Mouse (Mus musculus): ENCODE measurements around the gene Gadd45a. TPM values are rescaled to one million over a fixed set of nuclear protein-coding genes. Genes with fewer than 3 reads are reported as not detected.

Gene Gadd45a
- total RNA-seq, 1 experiment from 2014 or later: 179 TPM

DNA sequence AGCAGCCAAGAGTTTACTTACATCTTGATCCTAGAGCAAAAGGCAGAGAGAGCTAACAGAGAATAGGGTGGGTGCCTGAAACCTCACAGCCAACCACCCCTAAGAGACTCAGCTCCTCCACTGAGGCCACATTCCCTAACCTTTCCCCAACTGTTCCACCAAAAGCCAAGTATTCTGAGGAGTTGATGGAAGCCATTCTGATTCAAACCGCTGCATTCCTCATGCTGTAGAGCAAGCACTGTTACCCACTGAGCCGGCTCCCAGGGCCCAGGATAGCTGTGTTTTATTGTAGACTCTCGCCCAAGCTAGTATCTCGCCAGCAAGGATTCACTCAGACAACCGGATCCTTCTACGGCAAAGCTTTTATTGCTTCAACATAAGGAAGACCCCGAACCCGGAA, 42.3 kb downstream of the Gadd45a start:
- ATAC-seq (ENCODE audit: extremely low read depth, insufficient number of reproducible peaks, low FRiP score, poor library complexity, severe bottlenecking): no peak

DNA sequence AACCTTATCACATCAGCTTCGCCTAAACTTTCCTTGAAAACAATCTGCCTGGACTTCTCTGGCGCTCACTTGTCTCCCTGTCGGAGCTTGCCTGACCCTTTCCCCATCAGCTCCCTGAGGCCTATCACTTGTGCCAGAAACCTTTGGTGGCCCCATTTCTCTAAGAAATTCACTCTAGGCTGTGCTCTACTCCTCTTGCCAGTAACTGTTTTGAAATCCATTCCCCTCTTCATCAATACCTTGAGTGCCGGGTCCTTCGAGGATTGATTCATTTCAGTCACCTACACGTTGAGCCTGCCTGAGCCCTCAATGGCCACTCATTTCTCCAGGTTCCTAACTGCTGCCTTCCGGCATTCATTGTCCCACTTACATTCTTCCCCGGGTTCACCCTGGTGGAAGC, 44.5 kb downstream of the Gadd45a start:
- ATAC-seq (ENCODE audit: extremely low read depth, insufficient number of reproducible peaks, low FRiP score, poor library complexity, severe bottlenecking): no peak

DNA sequence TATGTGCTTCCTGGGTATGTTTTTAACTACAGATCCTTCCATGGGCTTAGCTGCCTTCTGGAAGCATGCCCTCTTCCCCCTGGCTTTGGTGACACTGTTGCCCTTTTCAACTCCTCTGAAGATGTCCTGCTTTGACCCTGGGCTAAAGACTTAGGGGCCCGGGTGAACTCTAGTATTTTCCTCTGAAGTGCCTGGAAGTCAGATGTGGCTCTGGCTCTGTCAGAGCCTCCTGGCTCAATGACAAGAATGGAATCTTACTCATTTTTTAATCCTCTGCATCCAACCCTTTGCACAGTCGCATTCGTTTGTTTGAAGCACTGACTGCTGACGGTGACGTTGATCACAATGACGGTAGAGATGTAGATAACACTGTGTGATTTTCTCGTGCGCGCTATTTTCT, 45.0 kb downstream of the Gadd45a start:
- ATAC-seq (ENCODE audit: extremely low read depth, insufficient number of reproducible peaks, low FRiP score, poor library complexity, severe bottlenecking): no peak

DNA sequence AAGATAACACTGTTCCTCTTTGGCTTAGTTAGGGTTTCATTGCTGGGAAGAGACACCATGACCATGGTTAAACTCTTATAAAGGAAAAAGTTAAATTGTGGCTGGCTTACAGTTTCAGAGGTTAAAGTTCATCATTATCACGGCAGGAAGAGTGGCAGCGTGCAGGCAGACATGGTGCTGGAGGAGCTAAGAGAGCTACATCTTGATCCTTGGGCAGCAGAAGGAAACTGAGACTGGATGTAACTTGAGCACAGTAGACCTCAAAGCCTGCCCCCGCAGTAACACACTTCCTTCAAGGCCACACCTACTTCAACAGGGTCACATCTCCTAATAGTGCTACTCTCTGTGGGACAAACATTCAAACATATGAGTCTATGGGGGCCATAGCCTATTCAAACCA, 47.7 kb downstream of the Gadd45a start:
- ATAC-seq (ENCODE audit: extremely low read depth, insufficient number of reproducible peaks, low FRiP score, poor library complexity, severe bottlenecking): no peak

DNA sequence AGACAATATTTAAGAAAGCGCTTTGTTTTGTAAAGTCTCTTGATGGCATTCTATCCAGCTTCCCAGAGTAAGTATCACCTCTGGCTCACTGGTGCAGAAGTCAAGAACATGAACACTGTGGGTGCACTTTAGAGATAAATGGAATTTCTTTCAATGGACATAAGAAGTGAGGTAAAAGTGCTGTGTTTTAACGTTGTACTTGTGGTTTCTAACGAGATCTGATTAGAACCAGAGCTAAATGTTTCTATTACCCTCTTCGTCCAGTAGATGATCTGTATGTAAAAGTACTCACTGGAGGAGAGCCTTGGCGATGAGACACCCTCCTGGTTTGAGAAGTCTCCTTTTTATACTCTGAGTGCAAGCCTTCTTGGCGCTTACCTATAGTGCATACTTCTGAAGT, 48.2 kb downstream of the Gadd45a start:
- ATAC-seq (ENCODE audit: extremely low read depth, insufficient number of reproducible peaks, low FRiP score, poor library complexity, severe bottlenecking): no peak

- no peak for ATAC-seq (ENCODE audit: extremely low read depth, insufficient number of reproducible peaks, low FRiP score, poor library complexity, severe bottlenecking)
Measured at GRCm38 (mm10) chr6:66988363-66988762, 48.9 kb downstream of the Gadd45a start.

GRCm38 (mm10) chr6:66987643-66988042, 49.6 kb downstream of the Gadd45a start:
- ATAC-seq (ENCODE audit: extremely low read depth, insufficient number of reproducible peaks, low FRiP score, poor library complexity, severe bottlenecking): no peak

DNA sequence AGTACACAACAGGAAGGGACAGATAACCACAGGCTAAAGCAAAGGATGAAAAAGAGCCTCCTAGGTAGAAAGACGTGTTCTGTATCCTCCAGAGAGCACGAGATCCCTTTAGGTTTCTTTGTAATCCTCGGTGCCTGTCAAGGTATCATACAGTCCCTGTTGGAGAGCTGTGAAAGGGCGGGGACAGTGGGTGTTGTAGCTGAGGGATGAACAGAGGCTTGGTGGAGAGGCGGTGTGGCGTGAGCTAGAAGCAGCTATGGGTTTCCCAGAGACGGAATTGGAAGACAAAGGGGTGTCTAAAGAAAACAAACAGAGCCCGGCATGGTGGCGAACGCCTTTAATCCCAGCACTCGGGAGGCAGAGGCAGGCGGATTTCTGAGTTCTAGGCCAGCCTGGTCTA, 51.2 kb downstream of the Gadd45a start:
- no peak for ATAC-seq (ENCODE audit: extremely low read depth, insufficient number of reproducible peaks, low FRiP score, poor library complexity, severe bottlenecking)

DNA sequence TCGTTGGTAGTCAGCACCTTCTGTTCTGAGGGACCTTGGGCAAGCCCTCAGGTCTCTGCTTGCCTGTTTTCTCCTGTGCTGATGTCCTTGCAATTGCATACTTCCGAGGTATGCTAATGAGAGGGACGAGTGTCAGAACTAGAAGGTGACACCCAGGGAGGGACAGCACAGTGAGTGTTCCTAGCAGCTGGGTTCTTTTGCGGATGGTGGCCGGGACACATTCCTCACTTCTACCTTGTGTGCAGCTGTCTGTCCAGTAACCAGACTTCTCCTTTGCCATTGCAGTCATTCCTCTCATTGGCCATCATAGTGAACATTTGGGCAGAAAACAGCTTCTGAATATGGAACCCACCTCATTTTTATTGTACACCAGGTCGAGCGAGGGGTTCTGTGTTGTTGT, 51.8 kb downstream of the Gadd45a start:
- ATAC-seq (ENCODE audit: extremely low read depth, insufficient number of reproducible peaks, low FRiP score, poor library complexity, severe bottlenecking): no peak

Other genes with a start within 250 kb of the Gadd45a start
- gene Vmn1r39, start 226.8 kb downstream of the Gadd45a start, total RNA-seq (2017): not detected in 2 replicates
- gene Gng12, start 141.1 kb downstream of the Gadd45a start, total RNA-seq (2017): 30.7 and 49.5 TPM in 2 replicates
- gene Serbp1, start 200.7 kb upstream of the Gadd45a start, total RNA-seq (2017): 612 and 697 TPM in 2 replicates

All from neutrophil, adult 5-6 weeks (primary cell).